ENCODE assay signal across 11 mouse cellular contexts in genomic region chr5:100871987-100872386, GRCm38 (mm10). TPM values are rescaled to one million over a fixed set of nuclear protein-coding genes. Genes with fewer than 3 reads are reported as not detected.
DNase-seq lines count a peak whose midpoint lies in the region; ATAC-seq and TF ChIP-seq lines count a peak whose summit lies in the region.
"Had no signal": no experiment of that assay in that cellular context is flagged by ENCODE, and none has a peak within 500 bp of the region (broad histone marks: within the 10 kb centered on the region; RNA-seq: fewer than 3 reads in every experiment).

No protein-coding gene starts in this region.

- no peak overlapping the region for H3K4me2 ChIP-seq in intestine, postnatal 0 days (replicated peaks; ENCODE audit: low read depth)
- H3K4me2 ChIP-seq in intestine, embryonic 15.5 days (replicated peaks), result no peak overlapping the region

- no peaks in the 10 kb centered on the region for H3K27me3 ChIP-seq in intestine, postnatal 0 days (replicated peaks; ENCODE audit: control insufficient read depth, insufficient read depth, low read length)
- H3K27me3 ChIP-seq in intestine, embryonic 15.5 days (replicated peaks), result no peaks in the 10 kb centered on the region

- ATAC-seq in intestine, postnatal 0 days, result peak; percentile 37; the same call in 1 of the 2 replicates
- no peak for ATAC-seq in intestine, embryonic 15.5 days
- ATAC-seq in neutrophil, adult 5-6 weeks (ENCODE audit: extremely low read depth, insufficient number of reproducible peaks, low FRiP score, poor library complexity, severe bottlenecking), result peak; percentile 99
- no peak for ATAC-seq in activated CD4-positive, CD25-positive, alpha-beta regulatory T cell, adult 4 months
- ATAC-seq: hindbrain, embryonic 16.5 days had no signal

- peak; percentile 9 for DNase-seq in ES-CJ7 (ENCODE audit: low read depth, low spot score)
- DNase-seq in liver, result peak; percentile 20
- no peak for DNase-seq in cerebellum, postnatal 4 days (ENCODE audit: low spot score in 2 of 2)
- DNase-seq in cerebellum, adult 9-10 months, result no peak
- DNase-seq: cerebellum, adult 9-11 months had no signal

- no peak overlapping the region for H3K9ac ChIP-seq in intestine, postnatal 0 days (ENCODE audit: low read depth, low read length)
- H3K9ac ChIP-seq in intestine, embryonic 15.5 days, result no peak overlapping the region

- WGBS in intestine, postnatal 0 days, result 64% methylated on average over 8 of the region's 8 CpGs
- 83% methylated on average over 8 of the region's 8 CpGs for WGBS in intestine, embryonic 15.5 days

- H3K27ac ChIP-seq in intestine, postnatal 0 days (ENCODE audit: low read depth, low read length), result no peak overlapping the region
- H3K27ac ChIP-seq in intestine, embryonic 15.5 days, result no peak overlapping the region

- TF ChIP-seq CTCF in intestine, postnatal 0 days (IDR thresholded peaks at IDR 0.05; ENCODE audit: low read depth), result peak; percentile 51

- H3K9me3 ChIP-seq in intestine, postnatal 0 days (ENCODE audit: control insufficient read depth), result no peaks in the 10 kb centered on the region
- no peaks in the 10 kb centered on the region for H3K9me3 ChIP-seq in intestine, embryonic 15.5 days

- no peaks in the 10 kb centered on the region for H3K36me3 ChIP-seq in intestine, postnatal 0 days (ENCODE audit: control insufficient read depth, insufficient read depth)
- no peaks in the 10 kb centered on the region for H3K36me3 ChIP-seq in intestine, embryonic 15.5 days
- H3K36me3 ChIP-seq: G1E had no signal

- H3K4me1 ChIP-seq in intestine, postnatal 0 days (replicated peaks; ENCODE audit: control insufficient read depth, insufficient read depth, low read length), result no peaks in the 10 kb centered on the region; the same call in none of the 2 replicates
- H3K4me1 ChIP-seq in intestine, embryonic 15.5 days (replicated peaks), result 0 out of 2 replicates have a peak, but pooled peaks cover 2% of the 10 kb centered on the region

- H3K4me3 ChIP-seq in intestine, postnatal 0 days (ENCODE audit: low read depth, low read length), result no peak overlapping the region
- no peak overlapping the region for H3K4me3 ChIP-seq in intestine, embryonic 15.5 days (replicated peaks)

RNA-seq across cellular contexts. Expression of gene Gpat3, which starts 26.5 kb away (rescaled TPM):
- 41.7 and 47.6 TPM in 2 replicates for polyA plus RNA-seq in intestine, postnatal 0 days (2015; fragmentation: Nextera tagmentation; extraction: Ambion mirVana)
- 12.0 and 12.6 TPM in 2 replicates for polyA plus RNA-seq in intestine, embryonic 15.5 days (2015; fragmentation: Nextera tagmentation; extraction: Ambion mirVana)
- total RNA-seq in neutrophil, adult 5-6 weeks (2017), result 25.6 and 27.3 TPM in 2 replicates
- 1 to 10 TPM in 1 of 2 experiments, under 1 TPM in 1; 0.37 to 1.0 TPM for polyA plus RNA-seq in activated CD4-positive, CD25-positive, alpha-beta regulatory T cell, adult 4 months (2017; shearing (Covaris generic))
- polyA plus RNA-seq: G1E had no signal

RNA-seq across cellular contexts. Expression of gene Abraxas1, which starts 51.2 kb away (rescaled TPM):
- 10.6 and 12.5 TPM in 2 replicates for polyA plus RNA-seq in intestine, postnatal 0 days (2015; fragmentation: Nextera tagmentation; extraction: Ambion mirVana)
- 26.7 and 30.0 TPM in 2 replicates for polyA plus RNA-seq in intestine, embryonic 15.5 days (2015; fragmentation: Nextera tagmentation; extraction: Ambion mirVana)
- total RNA-seq in neutrophil, adult 5-6 weeks (2017), result 16.4 and 16.7 TPM in 2 replicates
- polyA plus RNA-seq in activated CD4-positive, CD25-positive, alpha-beta regulatory T cell, adult 4 months (2017; shearing (Covaris generic)), result 10 to 100 TPM; 25.1 to 27.4 TPM

Comparison
In these comparisons a context has a peak if more than half of its experiments do, and no peak if none do; other contexts are left out.
1. ATAC-seq: peak in intestine, postnatal 0 days (single experiment) and neutrophil, adult 5-6 weeks (single experiment); none in intestine, embryonic 15.5 days (single experiment) and activated CD4-positive, CD25-positive, alpha-beta regulatory T cell, adult 4 months (single experiment).
2. DNase-seq: peak in ES-CJ7 (single experiment) and liver (single experiment); none in cerebellum, postnatal 4 days (0 of 2) and cerebellum, adult 9-10 months (single experiment).